Mouse (Mus musculus): Measurements from ENCODE around the gene Nrxn3.

- no peak for TF ChIP-seq POLR2A (IDR thresholded peaks at IDR 0.05; ENCODE audit: control insufficient read depth, extremely low read depth, insufficient read depth, low read length, poor library complexity)
- no peak for TF ChIP-seq CTCF (IDR thresholded peaks at IDR 0.05; ENCODE audit: borderline replicate concordance, control insufficient read depth, extremely low read depth, insufficient read depth, low read length, poor library complexity)
These were observed 1020.1 kb downstream of the Nrxn3 start for GRCm38 (mm10) chr12:89742796-89743195.

Measured in thymus, adult 2 months (tissue).